Mouse (Mus musculus) right cerebral cortex, adult 18-20 months (tissue): Measurements from ENCODE around the gene Ahnak2.

Source experiments
- DNase-seq: peaks from one replicate; pipeline ENCODE4 v3.0.0; 2022; ENCODE audit warnings: mixed read lengths

Ahnak2 gene

GRCm38 (mm10) chr12:112795466-112796104 is 6.9 kb downstream of the Ahnak2 start:
- no peak for DNase-seq

- DNase-seq, result no peak
Measured at GRCm38 (mm10) chr12:112794998-112795397, 7.5 kb downstream of the Ahnak2 start.

- no peak for DNase-seq
Measured at GRCm38 (mm10) chr12:112794356-112794816, 8.1 kb downstream of the Ahnak2 start.

- DNase-seq, result no peak
Measured at GRCm38 (mm10) chr12:112793601-112794355, 8.7 kb downstream of the Ahnak2 start.

GRCm38 (mm10) chr12:112791026-112791425 is 11.4 kb downstream of the Ahnak2 start:
- DNase-seq, result no peak

- DNase-seq, result no peak
Measured at GRCm38 (mm10) chr12:112774481-112774880, 28.0 kb downstream of the Ahnak2 start.

- DNase-seq, result no peak
Measured at GRCm38 (mm10) chr12:112774026-112774425, 28.4 kb downstream of the Ahnak2 start.

GRCm38 (mm10) chr12:112773366-112773765 is 29.1 kb downstream of the Ahnak2 start:
- no peak for DNase-seq

GRCm38 (mm10) chr12:112772306-112772705 is 30.2 kb downstream of the Ahnak2 start:
- no peak for DNase-seq

- no peak for DNase-seq
Measured at GRCm38 (mm10) chr12:112770396-112770795, 32.1 kb downstream of the Ahnak2 start.

GRCm38 (mm10) chr12:112769751-112770150 is 32.7 kb downstream of the Ahnak2 start:
- DNase-seq, result no peak

- DNase-seq, result no peak
Measured at GRCm38 (mm10) chr12:112769031-112769430, 33.4 kb downstream of the Ahnak2 start.

- no peak for DNase-seq
Measured at GRCm38 (mm10) chr12:112768166-112768565, 34.3 kb downstream of the Ahnak2 start.

- DNase-seq, result no peak
Measured at GRCm38 (mm10) chr12:112767036-112767890, 35.2 kb downstream of the Ahnak2 start.

- DNase-seq, result no peak
Measured at GRCm38 (mm10) chr12:112766586-112766985, 35.9 kb downstream of the Ahnak2 start.

- no peak for DNase-seq
Measured at GRCm38 (mm10) chr12:112764991-112765390, 37.5 kb downstream of the Ahnak2 start.

GRCm38 (mm10) chr12:112764141-112764540 is 38.3 kb downstream of the Ahnak2 start:
- DNase-seq, result no peak

GRCm38 (mm10) chr12:112763176-112763575 is 39.3 kb downstream of the Ahnak2 start:
- DNase-seq, result no peak

- no peak for DNase-seq
Measured at GRCm38 (mm10) chr12:112762018-112762417, 40.4 kb downstream of the Ahnak2 start.

GRCm38 (mm10) chr12:112761411-112761810 is 41.0 kb downstream of the Ahnak2 start:
- no peak for DNase-seq

GRCm38 (mm10) chr12:112760154-112760926 is 42.1 kb downstream of the Ahnak2 start, which contains the start of gene Pld4:
Gene Pld4 (plus strand): TSS chr12:112760655.
- no peak for DNase-seq

GRCm38 (mm10) chr12:112759471-112759870 is 43.0 kb downstream of the Ahnak2 start:
- no peak for DNase-seq
